ENCODE assay signal across 9 mouse cellular contexts in the genomic region with DNA sequence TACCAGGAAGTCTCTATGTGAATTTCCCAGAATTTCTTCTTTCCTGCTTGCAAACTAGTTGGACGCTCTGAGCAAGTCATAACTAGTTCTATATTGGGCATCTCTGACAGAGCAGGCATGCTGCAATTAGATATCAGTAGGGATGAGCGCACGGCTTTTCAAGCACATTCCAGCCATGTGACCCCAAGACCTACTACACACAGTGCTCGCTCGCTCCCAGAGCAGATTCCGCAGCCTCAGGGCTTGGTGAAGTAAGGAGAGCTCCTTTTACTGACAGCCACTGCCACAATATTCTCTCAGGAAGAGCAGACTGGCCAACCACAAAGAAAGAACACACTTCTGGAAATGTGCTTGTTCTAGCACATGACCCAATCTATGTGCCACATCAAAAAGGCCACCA. TPM values are rescaled to one million over a fixed set of nuclear protein-coding genes. Genes with fewer than 3 reads are reported as not detected.
DNase-seq lines count a peak whose midpoint lies in the region; TF ChIP-seq lines count a peak whose summit lies in the region.
"Had no signal": no experiment of that assay in that cellular context is flagged by ENCODE, and none has a peak within 500 bp of the region (broad histone marks: within the 10 kb centered on the region; RNA-seq: fewer than 3 reads in every experiment).

No protein-coding gene starts in this region.

- peak; percentile 42 for DNase-seq in kidney, postnatal 10 days
- DNase-seq in kidney, postnatal 36 days: no peak
- DNase-seq in embryonic facial prominence, embryonic 10.5 days (ENCODE audit: low spot score): peak; percentile 64
- peak in 1 of 2 experiments; percentile 63 for DNase-seq in heart, adult 2 months
- DNase-seq in mesoderm, embryonic 11.5 days (ENCODE audit: low read depth, low spot score): peak; percentile 52
- DNase-seq in thymus, adult 2 months: no peak
- no peak for DNase-seq in ovary, postnatal 36 days (ENCODE audit: low spot score)
- DNase-seq: cerebellum, postnatal 25 days; liver, embryonic 13.5 days had no signal

- H3K9ac ChIP-seq in heart, adult 2 months (ENCODE audit: low read depth, low read length): no peak overlapping the region
- H3K9ac ChIP-seq: liver, embryonic 13.5 days had no signal

- peaks cover 69% of the 10 kb centered on the region for H3K4me1 ChIP-seq in embryonic facial prominence, embryonic 10.5 days
- peaks cover 40% of the 10 kb centered on the region for H3K4me1 ChIP-seq in heart, adult 2 months (ENCODE audit: control insufficient read depth, insufficient read depth, low read length)
- H3K4me1 ChIP-seq in thymus, adult 2 months (replicated peaks; ENCODE audit: control insufficient read depth, insufficient read depth, low read length): peaks cover 21% of the 10 kb centered on the region

- H3K27me3 ChIP-seq in embryonic facial prominence, embryonic 10.5 days (replicated peaks; ENCODE audit: low read depth, poor library complexity, severe bottlenecking): no peaks in the 10 kb centered on the region
- no peaks in the 10 kb centered on the region for H3K27me3 ChIP-seq in heart, adult 2 months (ENCODE audit: control insufficient read depth, insufficient read depth, low read length)
- H3K27me3 ChIP-seq in thymus, adult 2 months (ENCODE audit: control insufficient read depth, insufficient read depth, low read length): no peaks in the 10 kb centered on the region
- H3K27me3 ChIP-seq: liver, embryonic 13.5 days had no signal

- no peaks in the 10 kb centered on the region for H3K9me3 ChIP-seq in embryonic facial prominence, embryonic 10.5 days
- H3K9me3 ChIP-seq: liver, embryonic 13.5 days had no signal

- TF ChIP-seq POLR2A in heart, adult 2 months (IDR thresholded peaks at IDR 0.05; ENCODE audit: insufficient read depth, low read depth, low read length): no peak
- no peak for TF ChIP-seq POLR2A in thymus, adult 2 months (IDR thresholded peaks at IDR 0.05; ENCODE audit: control insufficient read depth, extremely low read depth, insufficient read depth, low read length, poor library complexity)

- TF ChIP-seq CTCF in heart, adult 2 months (IDR thresholded peaks at IDR 0.05): no peak
- TF ChIP-seq CTCF in thymus, adult 2 months (IDR thresholded peaks at IDR 0.05; ENCODE audit: borderline replicate concordance, control insufficient read depth, extremely low read depth, insufficient read depth, low read length, poor library complexity): no peak

- WGBS in embryonic facial prominence, embryonic 10.5 days: 23% methylated on average over 6 of the region's 6 CpGs
- 44% methylated on average over 6 of the region's 6 CpGs for WGBS in heart, adult 2 months
- 85% methylated on average over 6 of the region's 6 CpGs for WGBS in thymus, adult 2 months

- H3K36me3 ChIP-seq in embryonic facial prominence, embryonic 10.5 days (replicated peaks): no peaks in the 10 kb centered on the region
- peaks cover 6% of the 10 kb centered on the region for H3K36me3 ChIP-seq in heart, adult 2 months (ENCODE audit: control insufficient read depth, insufficient read depth, low read length)
- H3K36me3 ChIP-seq in thymus, adult 2 months (ENCODE audit: control insufficient read depth, insufficient read depth, low read length): no peaks in the 10 kb centered on the region
- H3K36me3 ChIP-seq: liver, embryonic 13.5 days had no signal

- TF ChIP-seq EP300 in heart, adult 2 months (IDR thresholded peaks at IDR 0.05; ENCODE audit: insufficient read depth, low read depth, low read length): no peak

- 0 out of 2 replicates have a peak, but pooled peaks cover 1% of the 10 kb centered on the region for H3K79me2 ChIP-seq in heart, adult 2 months (replicated peaks; ENCODE audit: control insufficient read depth, insufficient read depth, low read length)

- intact Hi-C loops in heart, adult 2 months (cut with DNase I): no loop called here

- no peak overlapping the region for H3K4me3 ChIP-seq in embryonic facial prominence, embryonic 10.5 days
- H3K4me3 ChIP-seq in heart, adult 2 months: no peak overlapping the region
- no peak overlapping the region for H3K4me3 ChIP-seq in thymus, adult 2 months (ENCODE audit: control insufficient read depth, insufficient read depth, low read length)
- H3K4me3 ChIP-seq: liver, embryonic 13.5 days had no signal

- H3K27ac ChIP-seq in embryonic facial prominence, embryonic 10.5 days (replicated peaks): 0 out of 2 replicates have a peak overlapping the region, but pooled peaks have one; percentile 8
- H3K27ac ChIP-seq in heart, adult 2 months: peak overlapping the region; percentile 65
- H3K27ac ChIP-seq in thymus, adult 2 months (ENCODE audit: control insufficient read depth, insufficient read depth, low read length): no peak overlapping the region
- H3K27ac ChIP-seq: liver, embryonic 13.5 days had no signal

RNA-seq across cellular contexts. Expression of a gene that starts 36.0 kb away (rescaled TPM):
- polyA plus RNA-seq in embryonic facial prominence, embryonic 10.5 days (2016; fragmentation: Nextera tagmentation; extraction: Ambion mirVana): 25.5 and 26.1 TPM in 2 replicates
- total RNA-seq in heart, adult 2 months (2021): 10 to 100 TPM; 51.4 to 58.2 TPM
- polyA plus RNA-seq in heart, adult 2 months (2012; rRNA removed): 22.5 and 29.9 TPM in 2 replicates
- 12.9 and 13.2 TPM in 2 replicates for polyA plus RNA-seq in thymus, adult 2 months (2012; rRNA removed)

Comparison
In these comparisons a context has a peak if more than half of its experiments do, and no peak if none do; other contexts are left out.
1. DNase-seq: peak in kidney, postnatal 10 days (single experiment), embryonic facial prominence, embryonic 10.5 days (single experiment) and mesoderm, embryonic 11.5 days (single experiment); none in kidney, postnatal 36 days (0 of 2), thymus, adult 2 months (single experiment) and ovary, postnatal 36 days (single experiment).